Mouse (Mus musculus) forebrain, embryonic 14.5 days (tissue): ENCODE measurements around the gene Zfp13. TPM values are rescaled to one million over a fixed set of nuclear protein-coding genes. Genes with fewer than 3 reads are reported as not detected.

Experiments used
- ATAC-seq: fragments of 200-750 bp; cut with Nextera tagmentation; 2 replicates; pipeline ENCODE4 v1.8.0; 2017; ENCODE audit warnings: mild to moderate bottlenecking, moderate library complexity
- DNase-seq: peaks from one replicate; pipeline ENCODE4 v3.0.0-alpha.2; 2015; ENCODE audit warnings: low spot score
- H3K27ac ChIP-seq: fragments of 300-500 bp; sonication (generic); 2 replicates; pipeline ENCODE4 v1.5.1; 2014; ENCODE audit warnings: low read depth, mild to moderate bottlenecking, control low read depth, low read length, moderate library complexity
- H3K27me3 ChIP-seq: fragments of 300-500 bp; sonication (generic); replicated peaks from 2 replicates; pipeline ENCODE4 v1.6.1; 2014; ENCODE audit warnings: low read length, control low read depth, mixed read lengths; ENCODE audit not compliant: control insufficient read depth, insufficient read depth
- H3K36me3 ChIP-seq: fragments of 300-500 bp; sonication (generic); 2 replicates; pipeline ENCODE4 v1.6.1; 2014; ENCODE audit warnings: low read length, control low read depth; ENCODE audit not compliant: control insufficient read depth, insufficient read depth
- H3K4me1 ChIP-seq: fragments of 300-500 bp; sonication (generic); 2 replicates; pipeline ENCODE4 v1.6.1; 2014; ENCODE audit warnings: antibody characterized with exemption, low read length, control low read depth; ENCODE audit not compliant: control insufficient read depth, insufficient read depth
- H3K4me2 ChIP-seq: fragments of 300-500 bp; sonication (generic); 2 replicates; pipeline ENCODE4 v1.6.1; 2014; ENCODE audit warnings: mild to moderate bottlenecking, control low read depth, low read length
- H3K4me3 ChIP-seq: fragments of 300-500 bp; sonication (generic); 2 replicates; pipeline ENCODE4 v1.5.1; 2014; ENCODE audit warnings: low read depth, low read length, control low read depth
- H3K9ac ChIP-seq: fragments of 300-500 bp; sonication (generic); 2 replicates; pipeline ENCODE4 v1.6.1; 2014; ENCODE audit warnings: mild to moderate bottlenecking, low read length, control low read depth, moderate library complexity
- H3K9me3 ChIP-seq: fragments of 300-500 bp; sonication (generic); replicated peaks from 2 replicates; pipeline ENCODE4 v1.6.1; 2016; ENCODE audit warnings: low read length, control low read depth, mixed read lengths; ENCODE audit not compliant: control insufficient read depth
- WGBS: fragments of 180-500 bp; shearing (Covaris S2); extraction: QIAGEN DNeasy Blood & Tissue Kit; methylation state at CpG from one replicate; pipeline ENCODE4 v1.1.7; 2014; 5-methylcytosine and 5-hydroxymethylcytosine counted together
- polyA plus RNA-seq: library from polyadenylated mRNA; unstranded; fragments of >200 nt; fragmentation: Nextera tagmentation; extraction: Ambion mirVana; gene quantifications from 2 replicates; pipeline ENCODE4 v1.2.1, GENCODE M21; 2014

The Zfp13 gene
- polyA plus RNA-seq, 1 experiment from 2014 or later: 24.1 TPM

DNA sequence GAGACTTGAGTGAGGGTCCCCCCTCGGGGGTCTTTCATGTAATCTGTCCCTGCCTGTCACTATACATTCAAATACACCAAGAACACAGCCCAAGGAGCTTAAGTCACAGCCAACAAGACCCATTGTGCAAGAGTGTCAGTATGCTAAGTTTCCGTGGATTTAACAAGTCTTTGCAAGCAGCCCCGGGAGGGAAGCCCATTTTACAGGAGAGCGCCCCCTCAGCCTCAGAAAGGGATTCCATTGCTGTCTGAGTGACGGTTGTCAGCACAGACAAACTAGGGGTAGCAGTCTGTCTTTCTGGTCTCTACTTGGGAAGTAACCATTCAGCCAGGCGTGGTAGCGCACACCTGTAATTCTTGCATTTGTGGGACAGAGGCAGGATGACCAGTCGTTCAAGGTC, 25.2 kb downstream of the Zfp13 start:
- Histone ChIP-seq H3K4me3 (no peak overlapping the region), H3K27me3 (no peaks in the 10 kb centered on the region), H3K9me3 (no peaks in the 10 kb centered on the region), H3K4me1 (no peaks in the 10 kb centered on the region), H3K4me2 (no peak overlapping the region), H3K9ac (no peak overlapping the region), H3K36me3 (peaks cover 52% of the 10 kb centered on the region), H3K27ac (no peak overlapping the region)
- 92% methylated on average over 8 of the region's 8 CpGs for WGBS
- ATAC-seq: no peak
- no peak for DNase-seq

DNA sequence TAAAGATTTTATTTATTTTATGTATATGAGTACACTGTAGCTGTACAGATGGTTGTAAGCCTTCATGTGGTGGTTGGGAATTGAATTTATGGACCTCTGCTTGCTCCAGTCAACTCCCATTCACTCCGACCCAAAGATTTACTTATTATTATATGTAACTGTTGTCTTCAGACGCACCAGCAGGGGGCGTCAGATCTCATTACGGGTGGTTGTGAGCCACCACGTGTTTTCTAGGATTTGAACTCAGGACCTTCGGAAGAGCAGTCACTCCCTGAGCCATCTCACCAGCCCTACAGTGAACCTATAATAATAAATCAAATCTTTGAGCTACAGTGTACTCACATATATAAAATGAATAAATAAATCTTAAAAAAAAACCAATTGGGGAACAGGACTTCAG, 27.2 kb downstream of the Zfp13 start:
- no peak overlapping the region for H3K4me2 ChIP-seq
- no peak overlapping the region for H3K4me3 ChIP-seq
- H3K27ac ChIP-seq: no peak overlapping the region
- no peaks in the 10 kb centered on the region for H3K4me1 ChIP-seq
- H3K36me3 ChIP-seq: peaks cover 35% of the 10 kb centered on the region
- no peak for DNase-seq
- no peak for ATAC-seq
- H3K9me3 ChIP-seq: no peaks in the 10 kb centered on the region
- no peaks in the 10 kb centered on the region for H3K27me3 ChIP-seq
- no peak overlapping the region for H3K9ac ChIP-seq
- 78% methylated on average over 6 of the region's 6 CpGs for WGBS

GRCm38 (mm10) chr17:23571084-23571483, 28.2 kb downstream of the Zfp13 start:
- H3K4me3 ChIP-seq: no peak overlapping the region
- H3K36me3 ChIP-seq: peaks cover 25% of the 10 kb centered on the region
- H3K9ac ChIP-seq: no peak overlapping the region
- DNase-seq: peak; percentile 39
- no peak overlapping the region for H3K4me2 ChIP-seq
- H3K27ac ChIP-seq: no peak overlapping the region
- H3K27me3 ChIP-seq: no peaks in the 10 kb centered on the region
- H3K9me3 ChIP-seq: no peaks in the 10 kb centered on the region
- WGBS: 22% methylated on average over 5 of the region's 5 CpGs
- no peaks in the 10 kb centered on the region for H3K4me1 ChIP-seq
- ATAC-seq: no peak

DNA sequence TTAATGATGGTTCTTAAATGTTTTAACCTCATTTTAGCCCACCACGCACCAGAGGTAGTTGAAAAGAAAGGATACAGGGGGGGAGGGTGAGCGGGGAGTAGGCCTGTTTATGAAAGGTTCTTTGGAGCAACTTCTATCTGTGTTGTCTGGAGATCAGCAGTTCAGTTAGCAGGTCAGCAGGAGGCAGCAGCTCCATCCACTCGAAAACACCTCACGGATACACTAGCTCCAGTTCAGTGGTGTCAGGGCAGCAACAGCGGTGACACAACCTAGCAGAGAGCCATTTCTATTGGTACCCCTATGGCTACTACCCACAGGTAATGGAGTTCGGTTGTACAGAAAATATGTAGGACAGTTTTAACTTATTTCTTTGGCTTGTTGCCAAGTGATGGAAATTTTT, 29.3 kb downstream of the Zfp13 start:
- 34% methylated on average over 6 of the region's 6 CpGs for WGBS
- Histone ChIP-seq H3K9me3 (no peaks in the 10 kb centered on the region), H3K4me1 (no peaks in the 10 kb centered on the region), H3K4me2 (no peak overlapping the region), H3K27ac (no peak overlapping the region), H3K27me3 (no peaks in the 10 kb centered on the region), H3K36me3 (peaks cover 15% of the 10 kb centered on the region), H3K9ac (no peak overlapping the region), H3K4me3 (no peak overlapping the region)
- DNase-seq: peak; percentile 41
- peak; percentile 49; the same call in 1 of the 2 replicates for ATAC-seq

GRCm38 (mm10) chr17:23568370-23568769, 30.9 kb downstream of the Zfp13 start:
- WGBS: 29% methylated on average over 5 of the region's 5 CpGs
- H3K27me3 ChIP-seq: no peaks in the 10 kb centered on the region
- no peak overlapping the region for H3K4me2 ChIP-seq
- H3K9ac ChIP-seq: no peak overlapping the region
- no peak overlapping the region for H3K27ac ChIP-seq
- 0 out of 2 replicates have a peak, but pooled peaks cover 4% of the 10 kb centered on the region for H3K4me1 ChIP-seq
- no peaks in the 10 kb centered on the region; the same call in 1 of the 2 replicates for H3K36me3 ChIP-seq
- no peaks in the 10 kb centered on the region for H3K9me3 ChIP-seq
- no peak overlapping the region for H3K4me3 ChIP-seq
- peak; percentile 54 for DNase-seq
- no peak for ATAC-seq

- no peaks in the 10 kb centered on the region for H3K36me3 ChIP-seq
- H3K4me1 ChIP-seq: peaks cover 4% of the 10 kb centered on the region
- ATAC-seq (no peak), DNase-seq (no peak)
- H3K9ac ChIP-seq: no peak overlapping the region
- 64% methylated on average over 5 of the region's 5 CpGs for WGBS
- no peaks in the 10 kb centered on the region for H3K27me3 ChIP-seq
- H3K4me2 ChIP-seq: no peak overlapping the region
- H3K4me3 ChIP-seq: no peak overlapping the region
- H3K27ac ChIP-seq: no peak overlapping the region
- H3K9me3 ChIP-seq: no peaks in the 10 kb centered on the region
Observed at GRCm38 (mm10) chr17:23566787-23567186, 32.5 kb downstream of the Zfp13 start.

- ATAC-seq (peak; percentile 80), DNase-seq (no peak)
- WGBS: 2% methylated on average over 8 of the region's 8 CpGs
- Histone ChIP-seq H3K4me1 (peaks cover 4% of the 10 kb centered on the region), H3K9ac (peak overlapping the region; percentile 93), H3K4me3 (peak overlapping the region; percentile 78), H3K36me3 (peaks cover 17% of the 10 kb centered on the region), H3K9me3 (no peaks in the 10 kb centered on the region), H3K4me2 (peak overlapping the region; percentile 66), H3K27me3 (no peaks in the 10 kb centered on the region), H3K27ac (peak overlapping the region; percentile 94)
Observed at GRCm38 (mm10) chr17:23564368-23564715, 34.9 kb downstream of the Zfp13 start.

DNA sequence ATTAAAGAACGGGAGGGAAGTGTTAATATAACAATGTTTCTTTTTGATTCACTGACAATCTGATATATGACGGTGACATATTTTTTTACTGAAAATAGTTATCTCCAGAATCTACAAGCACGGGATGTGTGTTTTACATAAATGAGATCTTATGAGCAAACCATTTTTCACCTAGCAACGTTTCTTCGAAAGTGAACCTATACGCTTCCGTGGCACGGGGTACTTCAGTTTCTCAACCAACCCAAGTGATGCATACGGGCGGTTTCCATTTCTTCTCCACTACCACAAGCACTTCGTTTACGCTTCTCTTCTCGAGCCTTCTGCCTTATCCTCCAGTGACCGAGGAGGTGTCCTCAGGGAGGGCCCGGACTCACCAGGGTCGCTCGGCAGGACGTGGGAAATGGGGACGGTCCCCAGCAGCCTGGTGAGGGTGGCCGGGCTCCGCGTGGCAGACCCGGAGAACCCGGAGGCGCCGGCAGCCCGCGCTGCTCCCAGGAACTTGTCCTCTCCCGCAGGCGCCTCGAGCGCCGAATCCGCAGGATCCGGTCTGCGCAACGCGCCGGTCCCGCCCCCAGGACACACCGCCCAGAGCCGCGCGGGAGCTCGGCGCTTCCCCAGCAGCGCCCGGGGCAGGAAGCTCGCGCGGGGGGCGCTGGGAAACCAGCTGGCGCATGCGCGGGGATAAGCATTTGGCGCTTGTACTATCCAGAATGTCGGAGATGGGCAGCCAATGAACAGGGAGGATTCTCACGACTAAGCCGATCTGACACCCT, 35.5 kb downstream of the Zfp13 start, which contains the start of gene Zfp213:
Gene Zfp213, minus strand, starts transcription at position 644 of the 773 bp plus-strand sequence.
- H3K27me3 ChIP-seq: no peaks in the 10 kb centered on the region
- ATAC-seq (peak; percentile 97), DNase-seq (peak; percentile 99)
- H3K9me3 ChIP-seq: no peaks in the 10 kb centered on the region
- peaks cover 22% of the 10 kb centered on the region for H3K36me3 ChIP-seq
- WGBS: under 1% methylated on average over 59 of the region's 59 CpGs
- peak within 1 kb of the TSS; percentile 66 for H3K4me2 ChIP-seq
- H3K4me3 ChIP-seq: peak within 1 kb of the TSS; percentile 78
- peak within 1 kb of the TSS; percentile 94 for H3K27ac ChIP-seq
- peak within 1 kb of the TSS; percentile 93 for H3K9ac ChIP-seq
- peaks cover 4% of the 10 kb centered on the region for H3K4me1 ChIP-seq

GRCm38 (mm10) chr17:23559767-23560166, 39.5 kb downstream of the Zfp13 start:
- H3K9me3 ChIP-seq: no peaks in the 10 kb centered on the region
- peaks cover 58% of the 10 kb centered on the region for H3K36me3 ChIP-seq
- H3K4me3 ChIP-seq: no peak overlapping the region
- DNase-seq (no peak), ATAC-seq (no peak)
- no peak overlapping the region for H3K9ac ChIP-seq
- no peaks in the 10 kb centered on the region for H3K27me3 ChIP-seq
- WGBS: 52% methylated on average over 11 of the region's 11 CpGs
- no peak overlapping the region for H3K27ac ChIP-seq
- no peak overlapping the region for H3K4me2 ChIP-seq
- peaks cover 2% of the 10 kb centered on the region for H3K4me1 ChIP-seq
